Mouse (Mus musculus) lung, adult 2 months (tissue): ENCODE data around the gene Pabpn1l.

Experiments used
- CTCF ChIP-seq: fragments of 200-500 bp; IDR thresholded peaks from 2 replicates; pipeline ENCODE4 v1.5.1; 2011; ENCODE audit warnings: mild to moderate bottlenecking, low read length, control low read depth; ENCODE audit not compliant: insufficient read depth
- POLR2A ChIP-seq: fragments of 200-500 bp; IDR thresholded peaks from 2 replicates; pipeline ENCODE4 v1.6.1; 2011; ENCODE audit warnings: low read depth, mild to moderate bottlenecking, control low read depth, low read length, borderline replicate concordance; ENCODE audit errors: extremely low read depth

GRCm38 (mm10) chr8:122586171-122586570 is 36.4 kb downstream of the Pabpn1l start:
- TF ChIP-seq CTCF (no peak), POLR2A (no peak)
